Mouse (Mus musculus): ENCODE data around the gene Aak1. TPM values are rescaled to one million over a fixed set of nuclear protein-coding genes. Genes with fewer than 3 reads are reported as not detected.
A peak's percentile ranks its signal among the peaks of the same experiment; 100 is the strongest.
"Not testable (repeated sequence)": the region's sequence is repeated elsewhere in the genome, so short reads cannot be mapped to it uniquely, and the experiment has no call there.

Aak1 gene
- total RNA-seq, 2 experiments from 2014 or later = 435 to 445 TPM

- DNase-seq = no peak
Observed at GRCm38 (mm10) chr6:86841949-86842348, 7.4 kb upstream of the Aak1 start.

GRCm38 (mm10) chr6:86843636-86844035 is 5.7 kb upstream of the Aak1 start:
- DNase-seq = no peak

GRCm38 (mm10) chr6:86846467-86846866 is 2.9 kb upstream of the Aak1 start:
- DNase-seq = no peak

- DNase-seq = no peak
Observed at GRCm38 (mm10) chr6:86847816-86848215, 1.5 kb upstream of the Aak1 start.

GRCm38 (mm10) chr6:86848580-86848914 is 770 bp upstream of the Aak1 start:
- DNase-seq = no peak

- peak in 1 of 2 experiments; percentile 26 for DNase-seq
Observed at GRCm38 (mm10) chr6:86849692-86850445, 552 bp downstream of the Aak1 start.

- no peak for DNase-seq
Observed at GRCm38 (mm10) chr6:86850588-86850987, 1.3 kb downstream of the Aak1 start.

GRCm38 (mm10) chr6:86851561-86851960 is 2.2 kb downstream of the Aak1 start:
- DNase-seq = no peak

GRCm38 (mm10) chr6:86853928-86854327 is 4.6 kb downstream of the Aak1 start:
- DNase-seq = no peak

- DNase-seq = no peak
Observed at GRCm38 (mm10) chr6:86854941-86855340, 5.6 kb downstream of the Aak1 start.

GRCm38 (mm10) chr6:86858606-86859005 is 9.3 kb downstream of the Aak1 start:
- DNase-seq = no peak

- DNase-seq = no peak
Observed at GRCm38 (mm10) chr6:86860732-86861463, 11.6 kb downstream of the Aak1 start.

- no peak for DNase-seq
Observed at GRCm38 (mm10) chr6:86864358-86864757, 15.0 kb downstream of the Aak1 start.

- DNase-seq = no peak
Observed at GRCm38 (mm10) chr6:86870335-86870734, 21.0 kb downstream of the Aak1 start.

GRCm38 (mm10) chr6:86871783-86872182 is 22.5 kb downstream of the Aak1 start:
- no peak for DNase-seq

- no peak for DNase-seq
Observed at GRCm38 (mm10) chr6:86874711-86875375, 25.5 kb downstream of the Aak1 start.

GRCm38 (mm10) chr6:86876451-86876850 is 27.1 kb downstream of the Aak1 start:
- no peak for DNase-seq

- not testable (repeated sequence) for DNase-seq
Observed at GRCm38 (mm10) chr6:86878656-86879055, 29.3 kb downstream of the Aak1 start.

- peak; percentile 53 to 59 for DNase-seq
Observed at GRCm38 (mm10) chr6:86879314-86879713, 30.0 kb downstream of the Aak1 start.

- no peak for DNase-seq
Observed at GRCm38 (mm10) chr6:86884230-86884629, 34.9 kb downstream of the Aak1 start.

GRCm38 (mm10) chr6:86884746-86885145 is 35.4 kb downstream of the Aak1 start:
- no peak for DNase-seq

GRCm38 (mm10) chr6:86885816-86886529 is 36.7 kb downstream of the Aak1 start:
- DNase-seq = no peak

- no peak for DNase-seq
Observed at GRCm38 (mm10) chr6:86886803-86887202, 37.5 kb downstream of the Aak1 start.

Data from layer of hippocampus, postnatal 36 days (tissue).